Mouse (Mus musculus) brain, embryonic 14.5 days (tissue): ENCODE measurements around the gene S100a16. TPM values are rescaled to one million over a fixed set of nuclear protein-coding genes. Genes with fewer than 3 reads are reported as not detected.

Experiments
- DNase-seq: peaks from one replicate; pipeline ENCODE4 v3.0.0-alpha.2; 2011; ENCODE audit warnings: low read depth
- CTCF ChIP-seq: fragments of 200-500 bp; IDR thresholded peaks from 2 replicates; pipeline ENCODE4 v1.5.1; 2012; ENCODE audit warnings: inconsistent platforms, mild to moderate bottlenecking, moderate library complexity, borderline replicate concordance; ENCODE audit not compliant: insufficient read depth, insufficient read length; ENCODE audit errors: extremely low read depth
- POLR2A ChIP-seq: fragments of 200-500 bp; IDR thresholded peaks from 2 replicates; pipeline ENCODE4 v1.6.1; 2012; ENCODE audit warnings: mild to moderate bottlenecking, inconsistent platforms, borderline replicate concordance; ENCODE audit not compliant: poor library complexity, insufficient read depth, insufficient read length, severe bottlenecking; ENCODE audit errors: extremely low read depth
- polyA plus RNA-seq: library from polyadenylated mRNA; depleted of rRNA; stranded (reverse); fragments of >200 nt; gene quantifications from 2 replicates; pipeline ENCODE4 v1.2.3, GENCODE M21; 2012; rRNA removed

The S100a16 gene
- polyA plus RNA-seq, 1 experiment: 22.9 TPM

DNA sequence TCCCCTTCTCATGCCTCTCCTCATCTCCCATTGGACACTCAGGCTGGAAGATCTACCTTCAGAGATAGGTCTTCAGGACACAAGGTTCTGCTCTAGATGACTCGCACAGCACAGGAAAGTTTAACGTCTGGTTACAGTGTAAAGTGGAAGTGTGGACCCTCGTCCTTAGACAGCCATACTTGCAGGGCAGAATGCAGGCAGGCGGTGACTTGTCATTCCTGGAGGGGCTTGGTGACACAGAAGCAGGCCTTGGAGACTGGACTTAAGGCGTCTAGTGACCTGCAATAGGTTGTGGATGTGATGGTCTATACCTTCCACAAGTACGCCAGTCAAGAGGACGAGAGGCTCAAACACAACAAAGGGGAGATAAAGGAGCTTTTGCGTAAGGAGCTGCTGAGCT lies 52.9 kb downstream of the S100a16 start, which contains the start of gene S100a2:
Gene S100a2 (plus strand): TSS at position 301 of the 400 bp plus-strand sequence.
- TF ChIP-seq CTCF (no peak), POLR2A (no peak)

More for the DNA sequence above, 52.9 kb downstream of the S100a16 start, which contains the start of gene S100a2:
- DNase-seq: no peak

Other genes with a start within 250 kb of the S100a16 start
- gene Gatad2b, start 244.1 kb upstream of the S100a16 start, polyA plus RNA-seq: 27.3 and 52.6 TPM in 2 replicates
- gene Slc27a3, start 147.3 kb upstream of the S100a16 start, polyA plus RNA-seq: 52.9 and 55.5 TPM in 2 replicates
- gene Ints3, start 103.6 kb upstream of the S100a16 start, polyA plus RNA-seq: 56.0 and 66.1 TPM in 2 replicates
- 5.8 and 7.5 TPM in 2 replicates for gene Npr1, start 71.4 kb upstream of the S100a16 start, polyA plus RNA-seq
- gene Ilf2, start 61.1 kb upstream of the S100a16 start, polyA plus RNA-seq: 183 TPM in 2 replicates
- 45.1 and 54.1 TPM in 2 replicates for gene Snapin, start 46.2 kb upstream of the S100a16 start, polyA plus RNA-seq
- gene Chtop, start 27.8 kb upstream of the S100a16 start, polyA plus RNA-seq: 199 and 209 TPM in 2 replicates
- gene S100a1, start 22.9 kb upstream of the S100a16 start, polyA plus RNA-seq: 7.4 and 8.1 TPM in 2 replicates
- gene S100a13, start 22.8 kb upstream of the S100a16 start, polyA plus RNA-seq: 6.4 and 6.7 TPM in 2 replicates
- 1.4 and 2.3 TPM in 2 replicates for gene S100a14, start 10.4 kb upstream of the S100a16 start, polyA plus RNA-seq
- gene S100a3, start 23.3 kb downstream of the S100a16 start, polyA plus RNA-seq: 1.1 TPM in 1 of 2 replicates, not detected in the other
- gene S100a2, start 53.0 kb downstream of the S100a16 start, polyA plus RNA-seq: not detected in 2 replicates
- gene Gm42674, start 64.7 kb downstream of the S100a16 start, polyA plus RNA-seq: not detected in 2 replicates
- gene S100a4, start 66.5 kb downstream of the S100a16 start, polyA plus RNA-seq: 1.6 and 2.5 TPM in 2 replicates
- gene S100a5, start 71.3 kb downstream of the S100a16 start, polyA plus RNA-seq: not detected in 2 replicates
- gene S100a6, start 75.6 kb downstream of the S100a16 start, polyA plus RNA-seq: 22.2 and 26.1 TPM in 2 replicates
- 0.14 TPM in 1 of 2 replicates, not detected in the other for gene S100a7a, start 116.8 kb downstream of the S100a16 start, polyA plus RNA-seq
- gene S100a8, start 131.7 kb downstream of the S100a16 start, polyA plus RNA-seq: 3.0 and 7.4 TPM in 2 replicates
- gene S100a9, start 158.5 kb downstream of the S100a16 start, polyA plus RNA-seq: 3.7 and 7.0 TPM in 2 replicates
- not detected in 2 replicates for gene Pglyrp4, start 189.7 kb downstream of the S100a16 start, polyA plus RNA-seq
- not detected in 2 replicates for gene Gm5849, start 240.6 kb downstream of the S100a16 start, polyA plus RNA-seq